Mouse (Mus musculus) MEL (cell line): Measurements from ENCODE around the gene A330070K13Rik. TPM values are rescaled to one million over a fixed set of nuclear protein-coding genes. Genes with fewer than 3 reads are reported as not detected.

Source experiments
- DNase-seq: peaks from one replicate; pipeline ENCODE4 v3.0.0; 2011; ENCODE audit warnings: low read depth, low spot score
- H3K27ac ChIP-seq: 2 replicates; pipeline ENCODE4 v1.5.1; 2012; ENCODE audit warnings: low read depth, mild to moderate bottlenecking, control low read depth, low read length, moderate library complexity; ENCODE audit not compliant: control insufficient read depth
- H3K27me3 ChIP-seq, 2 experiments: fragments of 150-350 bp in 1 of 2; sonication (generic) in 1 of 2; 2 replicates each; pipeline ENCODE4 v1.6.1; 2012; ENCODE audit warnings: low read length in 2 of 2, mild to moderate bottlenecking in 2 of 2, improper control_type of control experiment in 1 of 2, moderate library complexity in 1 of 2; ENCODE audit not compliant: insufficient read depth in 2 of 2, control insufficient read depth in 1 of 2
- H3K36me3 ChIP-seq, 2 experiments: 2 replicates each; pipeline ENCODE4 v1.6.1; 2012 to 2014; ENCODE audit warnings: low read length in 2 of 2, improper control_type of control experiment in 1 of 2, inconsistent platforms in 1 of 2, mild to moderate bottlenecking in 1 of 2; ENCODE audit not compliant: insufficient read depth in 2 of 2, control insufficient read depth in 1 of 2
- H3K4me1 ChIP-seq, 2 experiments: fragments of 150-350 bp in 1 of 2; sonication (generic) in 1 of 2; 2 replicates each; pipeline ENCODE4 v1.6.1; 2012; ENCODE audit warnings: low read length in 2 of 2, improper control_type of control experiment in 1 of 2, mild to moderate bottlenecking in 1 of 2; ENCODE audit not compliant: insufficient read depth in 2 of 2, control insufficient read depth in 1 of 2
- H3K4me3 ChIP-seq, 2 experiments: fragments of 150-350 bp in 1 of 2; sonication (generic) in 1 of 2; 2 replicates each; pipeline ENCODE4 v1.5.1; 2012; ENCODE audit warnings: low read depth in 2 of 2, low read length in 2 of 2, mild to moderate bottlenecking in 2 of 2, moderate library complexity in 2 of 2, control low read depth in 1 of 2, improper control_type of control experiment in 1 of 2; ENCODE audit not compliant: control insufficient read depth in 1 of 2, insufficient read depth in 1 of 2
- H3K79me2 ChIP-seq: 2 replicates; pipeline ENCODE4 v1.6.1; 2012; ENCODE audit warnings: mild to moderate bottlenecking, low read length, moderate library complexity; ENCODE audit not compliant: control insufficient read depth, poor library complexity, insufficient read depth
- H3K9ac ChIP-seq: 2 replicates; pipeline ENCODE4 v1.6.1; 2012; ENCODE audit warnings: low read depth, mild to moderate bottlenecking, control low read depth, low read length, moderate library complexity; ENCODE audit not compliant: control insufficient read depth, poor library complexity, severe bottlenecking
- H3K9me3 ChIP-seq: fragments of 150-350 bp; sonication (generic); replicated peaks from 2 replicates; pipeline ENCODE4 v1.6.1; 2012; ENCODE audit warnings: mild to moderate bottlenecking, low read length, improper control_type of control experiment, moderate library complexity; ENCODE audit not compliant: insufficient read depth
- BHLHE40 ChIP-seq: IDR thresholded peaks from 2 replicates; pipeline ENCODE4 v1.6.1; 2012; ENCODE audit warnings: low read depth, mild to moderate bottlenecking, inconsistent platforms, low read length, improper control_type of control experiment, borderline replicate concordance
- CHD1 ChIP-seq: IDR thresholded peaks from 2 replicates; pipeline ENCODE4 v1.6.1; 2012; ENCODE audit warnings: low read depth, mild to moderate bottlenecking, inconsistent platforms, low read length, improper control_type of control experiment
- CTCF ChIP-seq, 3 experiments: IDR thresholded peaks in 2 of 3; conservative IDR thresholded peaks in 1 of 3; 2 replicates each; pipeline ENCODE4 v1.5.1; 2011 to 2012; ENCODE audit warnings: low read length in 3 of 3, low read depth in 2 of 3, mild to moderate bottlenecking in 2 of 3, improper control_type of control experiment in 1 of 3, inconsistent platforms in 1 of 3, mixed read lengths in 1 of 3, moderate library complexity in 1 of 3; ENCODE audit not compliant: control insufficient read depth in 1 of 3, insufficient read depth in 1 of 3, poor library complexity in 1 of 3, severe bottlenecking in 1 of 3
- E2F4 ChIP-seq: IDR thresholded peaks from 2 replicates; pipeline ENCODE4 v1.6.1; 2011; ENCODE audit warnings: low read depth, low read length, improper control_type of control experiment, borderline replicate concordance
- EP300 ChIP-seq, 2 experiments: IDR thresholded peaks; 2 replicates each; pipeline ENCODE4 v1.6.1; 2011; ENCODE audit warnings: improper control_type of control experiment in 2 of 2, low read length in 2 of 2, low read depth in 1 of 2, mild to moderate bottlenecking in 1 of 2
- GABPA ChIP-seq: IDR thresholded peaks from 2 replicates; pipeline ENCODE4 v1.6.1; 2012; ENCODE audit warnings: low read depth, mild to moderate bottlenecking, inconsistent platforms, low read length, improper control_type of control experiment, moderate library complexity
- GATA1 ChIP-seq: IDR thresholded peaks from 2 replicates; pipeline ENCODE4 v1.6.1; 2011; ENCODE audit warnings: low read depth, low read length, improper control_type of control experiment
- JUND ChIP-seq: IDR thresholded peaks from 2 replicates; pipeline ENCODE4 v1.6.1; 2011; ENCODE audit warnings: low read depth, mild to moderate bottlenecking, improper control_type of control experiment, low read length
- MAFK ChIP-seq: IDR thresholded peaks from 2 replicates; pipeline ENCODE4 v1.6.1; 2011; ENCODE audit warnings: low read depth, mild to moderate bottlenecking, low read length, improper control_type of control experiment, borderline replicate concordance
- MAX ChIP-seq: IDR thresholded peaks from 2 replicates; pipeline ENCODE4 v1.6.1; 2011; ENCODE audit warnings: low read length, improper control_type of control experiment
- MAZ ChIP-seq: IDR thresholded peaks from 2 replicates; pipeline ENCODE4 v1.6.1; 2012; ENCODE audit warnings: low read depth, mild to moderate bottlenecking, inconsistent platforms, low read length, improper control_type of control experiment
- MEF2A ChIP-seq: IDR thresholded peaks from 2 replicates; pipeline ENCODE4 v1.6.1; 2014; ENCODE audit warnings: low read depth, mild to moderate bottlenecking, inconsistent platforms, low read length, improper control_type of control experiment; ENCODE audit not compliant: poor library complexity, insufficient replicate concordance, severe bottlenecking; ENCODE audit errors: extremely low read depth
- MXI1 ChIP-seq: IDR thresholded peaks from 2 replicates; pipeline ENCODE4 v1.6.1; 2011; ENCODE audit warnings: mild to moderate bottlenecking, low read depth, low read length, improper control_type of control experiment
- MYB ChIP-seq: IDR thresholded peaks from 2 replicates; pipeline ENCODE4 v1.6.1; 2011; ENCODE audit warnings: mild to moderate bottlenecking, low read depth, low read length, improper control_type of control experiment
- NELFE ChIP-seq: IDR thresholded peaks from 2 replicates; pipeline ENCODE4 v1.6.1; 2011; ENCODE audit warnings: low read depth, low read length, improper control_type of control experiment
- POLR2A ChIP-seq, 2 experiments: IDR thresholded peaks; 2 replicates each; pipeline ENCODE4 v1.6.1; 2011 to 2012; ENCODE audit warnings: low read length in 2 of 2, mild to moderate bottlenecking in 2 of 2, control low read depth in 1 of 2, improper control_type of control experiment in 1 of 2, low read depth in 1 of 2, moderate library complexity in 1 of 2; ENCODE audit not compliant: control insufficient read depth in 1 of 2, insufficient read depth in 1 of 2, poor library complexity in 1 of 2
- SMC3 ChIP-seq: IDR thresholded peaks from 2 replicates; pipeline ENCODE4 v1.6.1; 2011; ENCODE audit warnings: low read depth, low read length, improper control_type of control experiment
- USF1 ChIP-seq: IDR thresholded peaks from 2 replicates; pipeline ENCODE4 v1.6.1; 2014; ENCODE audit warnings: low read depth, mild to moderate bottlenecking, inconsistent platforms, low read length, improper control_type of control experiment, moderate library complexity
- USF2 ChIP-seq, 2 experiments: IDR thresholded peaks; 2 replicates each; pipeline ENCODE4 v1.6.1; 2011 to 2012; ENCODE audit warnings: improper control_type of control experiment in 2 of 2, low read length in 2 of 2, borderline replicate concordance in 1 of 2, inconsistent platforms in 1 of 2, low read depth in 1 of 2, mild to moderate bottlenecking in 1 of 2; ENCODE audit not compliant: insufficient read depth in 1 of 2
- ZC3H11A ChIP-seq: IDR thresholded peaks from 2 replicates; pipeline ENCODE4 v1.6.1; 2012; ENCODE audit warnings: low read depth, mild to moderate bottlenecking, inconsistent platforms, low read length, improper control_type of control experiment
- ZKSCAN1 ChIP-seq: IDR thresholded peaks from 2 replicates; pipeline ENCODE4 v1.6.1; 2012; ENCODE audit warnings: low read depth, mild to moderate bottlenecking, inconsistent platforms, low read length, improper control_type of control experiment, moderate library complexity
- ZNF384 ChIP-seq: IDR thresholded peaks from 2 replicates; pipeline ENCODE4 v1.6.1; 2012; ENCODE audit warnings: low read depth, mild to moderate bottlenecking, inconsistent platforms, low read length, improper control_type of control experiment
- polyA plus RNA-seq, 2 experiments: library from polyadenylated mRNA; stranded (reverse) in 1 of 2; unstranded in 1 of 2; fragments of >175 nt in 1 of 2; fragments of >200 nt in 1 of 2; gene quantifications; 2 replicates each; pipeline versions ENCODE4 v1.2.1 to v1.2.4; 2012; ENCODE audit warnings: low replicate concordance in 2 of 2, low read depth in 1 of 2; ENCODE audit not compliant: insufficient read length in 2 of 2, insufficient read depth in 1 of 2, missing spikeins in 1 of 2
- total RNA-seq: library from RNA; depleted of rRNA; stranded (reverse); fragments of 300-350 nt; gene quantifications from 2 replicates; pipeline ENCODE4 v1.2.3, GENCODE M21; 2012

Gene A330070K13Rik
- total and polyA plus RNA-seq, 3 experiments, result not detected

- no peak for TF ChIP-seq MAZ
Measured at GRCm38 (mm10) chr5:130333566-130333965, 50.9 kb downstream of the A330070K13Rik start (continued).

- Histone ChIP-seq H3K27ac (no peak overlapping the region), H3K9me3 (no peaks in the 10 kb centered on the region), H3K4me1 (no peaks in the 10 kb centered on the region), H3K27me3 (no peaks in the 10 kb centered on the region), H3K36me3 (peaks cover 2 to 3% of the 10 kb centered on the region in 2 experiments; a peak in 3 of 4 replicates), H3K9ac (no peak overlapping the region), H3K4me3 (no peak overlapping the region), H3K79me2 (no peaks in the 10 kb centered on the region)
- TF ChIP-seq BHLHE40 (no peak), ZNF384 (no peak), SMC3 (no peak), USF1 (no peak), GABPA (no peak), ZKSCAN1 (no peak), MXI1 (no peak), MYB (no peak), POLR2A (IDR thresholded peaks at IDR 0.05; ENCODE audit: control insufficient read depth in 1 of 2, insufficient read depth in 1 of 2, low read depth in 1 of 2, low read length in 2 of 2, poor library complexity in 1 of 2) (no peak), USF2 (IDR thresholded peaks at IDR 0.05; ENCODE audit: borderline replicate concordance in 1 of 2, insufficient read depth in 1 of 2, low read depth in 1 of 2, low read length in 2 of 2) (no peak), NELFE (no peak), MAZ (no peak)
- DNase-seq, result no peak
Measured at GRCm38 (mm10) chr5:130331206-130331605, 53.2 kb downstream of the A330070K13Rik start.

- no peak for TF ChIP-seq MAX
- no peak for TF ChIP-seq GATA1
- no peak for TF ChIP-seq CHD1
- no peak for TF ChIP-seq MEF2A
- no peak for TF ChIP-seq MXI1
- TF ChIP-seq MAFK, result no peak
- no peak for TF ChIP-seq EP300 (IDR thresholded peaks at IDR 0.05; ENCODE audit: low read depth in 1 of 2, low read length in 2 of 2)
- TF ChIP-seq NELFE, result no peak
- TF ChIP-seq JUND, result no peak
- TF ChIP-seq ZC3H11A, result no peak
- no peak for TF ChIP-seq E2F4
- TF ChIP-seq MYB, result no peak
- no peak for TF ChIP-seq CTCF (IDR thresholded peaks at IDR 0.05 in 2 of 3, conservative IDR thresholded peaks at IDR 0.05 in 1 of 3; ENCODE audit: control insufficient read depth in 1 of 3, insufficient read depth in 1 of 3, low read depth in 2 of 3, low read length in 3 of 3, poor library complexity in 1 of 3, severe bottlenecking in 1 of 3)
- TF ChIP-seq, all 39 proteins: peak for 0
- peaks cover 1 to 3% of the 10 kb centered on the region in 2 experiments; a peak in 3 of 4 replicates for H3K36me3 ChIP-seq
- no peak overlapping the region for H3K9ac ChIP-seq
- H3K4me3 ChIP-seq, result no peak overlapping the region
- no peak overlapping the region for H3K27ac ChIP-seq
- no peaks in the 10 kb centered on the region for H3K9me3 ChIP-seq
- DNase-seq, result no peak
- no peaks in the 10 kb centered on the region for H3K4me1 ChIP-seq
- H3K27me3 ChIP-seq, result no peaks in the 10 kb centered on the region
- H3K79me2 ChIP-seq, result no peaks in the 10 kb centered on the region
Measured at GRCm38 (mm10) chr5:130330801-130331200, 53.6 kb downstream of the A330070K13Rik start.
